Mouse (Mus musculus) cortical plate, adult 2 months (tissue): ENCODE measurements around the gene Gpd2.

Source experiments
- CTCF ChIP-seq: fragments of 200-500 bp; IDR thresholded peaks from 2 replicates; pipeline ENCODE4 v1.5.1; 2011; ENCODE audit warnings: mild to moderate bottlenecking, control low read depth, low read length; ENCODE audit not compliant: insufficient read depth; ENCODE audit errors: extremely low read depth
- POLR2A ChIP-seq: fragments of 200-500 bp; IDR thresholded peaks from 2 replicates; pipeline ENCODE4 v1.6.1; 2011; ENCODE audit warnings: mild to moderate bottlenecking, low read length, control low read depth; ENCODE audit not compliant: insufficient read depth; ENCODE audit errors: extremely low read depth

GRCm38 (mm10) chr2:57255836-57256235 lies 18.4 kb downstream of the Gpd2 start:
- TF ChIP-seq POLR2A: no peak
- no peak for TF ChIP-seq CTCF
